Mouse (Mus musculus) adrenal gland, postnatal 10 days (tissue): ENCODE data around the gene Klc3. TPM values are rescaled to one million over a fixed set of nuclear protein-coding genes. Genes with fewer than 3 reads are reported as not detected.

ENCODE experiments used
- DNase-seq: peaks from one replicate; pipeline ENCODE4 v3.0.0; 2021; ENCODE audit warnings: mixed read lengths
- long read RNA-seq, 2 experiments: library from polyadenylated mRNA; stranded (forward); transcript quantifications; one replicate each; pipeline ENCODE4 v2.0.0; 2021
- total RNA-seq, 2 experiments: library from RNA; stranded (reverse); gene quantifications; 2 replicates each; pipeline ENCODE4 v1.2.3; 2021

Gene Klc3
- 1 to 10 TPM; 1.4 to 1.7 TPM for total RNA-seq
- long read RNA-seq, experiment 1, partial matches to known transcripts, result 2 of 7 reads
- long read RNA-seq, experiment 1, other reads (novel, unspliced or antisense), result 1 of 7 reads
- long read RNA-seq, experiment 2, partial matches to known transcripts, result 2 of 3 reads
- long read RNA-seq, experiment 2, other reads (novel, unspliced or antisense), result 0 of 3 reads

DNA sequence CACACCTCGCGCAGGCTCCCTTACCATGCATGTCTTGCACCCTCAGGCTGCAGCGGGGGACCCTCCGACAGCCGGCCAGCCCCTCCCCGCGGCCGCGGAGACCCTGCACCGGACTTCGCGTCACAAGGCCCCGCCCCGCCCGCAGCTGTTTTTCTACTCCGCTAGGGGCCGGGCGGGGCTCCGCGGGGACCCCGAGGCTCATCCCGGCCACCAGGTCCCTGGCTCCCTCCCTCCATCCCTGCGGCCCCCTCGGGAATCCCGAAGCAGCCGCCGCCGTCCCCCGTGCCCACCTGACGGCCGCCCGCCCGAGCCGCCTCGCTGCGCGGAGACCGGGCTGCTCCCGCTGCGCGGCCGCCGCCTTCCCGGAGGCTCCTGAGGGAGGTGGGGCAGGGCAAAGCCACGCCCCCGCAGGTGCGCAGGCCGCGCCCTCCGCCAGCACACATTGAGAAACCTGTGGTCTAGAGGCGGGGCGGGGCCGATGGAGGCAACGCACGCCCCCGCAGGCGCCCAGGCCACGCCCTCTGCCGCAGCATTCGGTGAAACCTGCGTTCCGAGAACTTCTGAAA lies at the start of gene Klc3:
Gene Klc3 (minus strand): TSS at position 374 of the 566 bp plus-strand sequence.
- peak; percentile 51 for DNase-seq

DNA sequence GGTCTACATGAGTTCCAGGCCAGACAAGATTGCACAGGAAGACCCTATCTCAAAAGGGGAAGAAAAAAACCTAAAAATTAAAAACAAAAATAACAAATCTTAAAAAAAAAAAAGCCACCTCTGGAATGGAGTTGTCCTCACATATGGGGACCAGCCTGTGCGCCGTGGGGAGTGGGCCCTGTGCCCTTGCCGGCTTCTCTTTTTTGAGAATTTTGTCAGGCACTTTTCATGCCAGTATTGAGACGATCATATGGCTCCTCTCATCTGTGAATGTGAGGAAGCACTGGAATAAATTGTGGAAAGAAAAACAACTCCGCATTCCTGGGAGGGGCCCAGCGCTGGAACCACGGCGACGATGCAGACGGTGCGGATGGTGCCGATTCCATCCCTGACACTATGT lies 45.3 kb upstream of the Klc3 start:
- DNase-seq, result no peak

DNA sequence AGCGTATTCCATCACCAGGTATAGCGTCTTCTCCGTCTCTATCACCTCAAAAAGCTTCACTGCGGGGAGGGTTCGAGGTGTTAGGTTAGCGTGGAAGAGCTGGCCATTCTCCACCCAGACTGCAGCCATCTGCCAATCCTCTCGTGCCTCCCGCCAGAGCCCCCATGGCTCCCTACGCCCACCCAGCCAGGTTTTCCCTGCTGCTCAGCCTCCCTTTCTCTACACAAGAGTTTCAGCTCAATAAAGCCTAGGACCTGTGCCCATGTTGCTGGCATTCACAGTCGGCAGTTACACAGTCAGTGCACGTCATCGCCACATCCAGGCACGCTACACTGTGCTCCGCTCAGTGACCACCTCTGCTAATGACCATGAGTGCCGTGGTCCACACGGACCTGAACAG lies 43.8 kb upstream of the Klc3 start:
- no peak for DNase-seq

DNA sequence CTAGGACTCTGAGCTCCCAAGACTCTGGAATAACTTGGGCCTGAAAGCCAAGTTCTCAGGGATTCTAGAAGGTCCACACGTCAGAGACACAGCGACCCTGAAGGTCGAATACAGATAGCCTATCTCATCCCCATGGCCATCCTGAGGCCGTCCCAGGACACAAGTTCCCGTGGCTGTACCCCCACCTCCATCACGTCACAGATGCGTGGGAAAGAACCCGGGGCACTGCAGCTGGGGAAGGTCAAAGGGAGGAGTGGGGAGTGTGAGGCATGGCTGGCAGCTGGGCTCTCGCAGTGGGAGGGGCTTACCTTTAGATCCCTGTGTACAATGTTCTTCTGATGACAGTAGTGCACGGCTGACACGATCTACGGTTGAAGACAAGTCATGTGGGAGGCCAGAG lies 40.9 kb upstream of the Klc3 start:
- peak; percentile 65 for DNase-seq

DNA sequence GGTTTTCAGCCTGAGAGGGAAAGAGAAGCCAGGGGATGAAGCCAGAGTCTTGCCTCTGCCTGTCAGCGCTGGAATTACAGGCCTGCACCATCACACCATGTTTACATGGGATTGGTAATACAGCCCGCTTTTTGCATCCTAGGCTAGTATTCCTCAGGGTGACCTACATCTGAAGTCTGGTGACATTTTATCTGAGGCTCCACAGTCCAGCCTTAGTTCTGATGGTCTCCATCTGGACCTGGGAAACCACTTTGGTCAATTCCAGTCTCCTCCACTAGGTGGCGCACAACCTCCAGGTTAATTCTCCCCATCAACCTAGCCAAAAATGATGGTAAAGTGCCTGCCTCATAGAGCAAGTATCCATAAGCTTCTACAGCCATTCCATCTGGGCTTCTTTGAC lies 39.4 kb upstream of the Klc3 start:
- DNase-seq, result peak; percentile 93

DNA sequence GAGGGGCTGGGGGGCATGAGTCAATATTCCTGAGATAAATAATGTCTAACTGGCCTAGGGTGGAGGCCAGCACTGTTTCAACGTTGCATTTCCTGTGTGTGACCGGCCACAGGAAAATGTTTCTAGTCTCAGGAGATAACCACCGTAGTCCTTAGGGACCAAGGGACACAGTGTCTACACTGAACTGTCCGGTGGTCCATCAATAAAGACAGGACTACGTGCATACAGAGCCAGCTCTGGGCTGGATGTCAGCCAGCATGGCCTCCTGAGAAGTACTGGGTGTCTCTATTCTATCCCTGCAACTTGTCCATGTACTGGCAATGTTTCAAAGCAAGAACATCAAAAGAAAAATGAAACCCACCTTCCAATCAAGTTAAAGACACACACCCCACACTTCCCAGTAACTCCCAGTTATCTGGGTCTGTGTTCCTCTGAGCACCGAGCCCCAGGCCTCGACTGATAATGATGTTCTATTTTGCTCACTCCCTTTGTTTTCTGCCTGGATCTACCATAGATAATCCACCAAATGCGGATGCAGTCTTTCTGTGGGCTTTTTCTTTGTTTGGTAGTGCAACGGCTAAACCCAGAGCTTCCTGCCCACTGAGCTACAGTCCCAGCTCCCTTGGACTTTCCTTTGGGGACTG lies 37.7 kb upstream of the Klc3 start:
- no peak for DNase-seq

DNA sequence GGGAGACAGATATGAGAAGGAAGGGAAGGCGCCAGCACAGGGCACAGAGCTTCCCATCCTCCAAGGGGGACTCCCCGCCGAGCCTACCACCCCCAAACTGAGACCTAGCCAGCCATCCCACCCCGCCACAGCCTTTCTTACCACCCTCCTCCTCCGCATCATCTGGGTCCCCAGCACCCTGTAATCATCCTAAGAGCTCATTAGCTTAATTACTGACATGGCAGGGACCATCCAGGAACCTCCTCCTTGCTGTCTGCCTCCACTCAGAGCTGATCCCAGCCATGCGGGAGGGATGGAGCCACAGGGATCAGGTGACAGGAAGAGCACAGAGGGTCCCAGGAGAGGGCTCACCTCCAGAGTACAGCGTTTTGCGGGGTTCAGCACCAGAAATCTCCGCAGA lies 33.1 kb upstream of the Klc3 start:
- DNase-seq, result no peak

DNA sequence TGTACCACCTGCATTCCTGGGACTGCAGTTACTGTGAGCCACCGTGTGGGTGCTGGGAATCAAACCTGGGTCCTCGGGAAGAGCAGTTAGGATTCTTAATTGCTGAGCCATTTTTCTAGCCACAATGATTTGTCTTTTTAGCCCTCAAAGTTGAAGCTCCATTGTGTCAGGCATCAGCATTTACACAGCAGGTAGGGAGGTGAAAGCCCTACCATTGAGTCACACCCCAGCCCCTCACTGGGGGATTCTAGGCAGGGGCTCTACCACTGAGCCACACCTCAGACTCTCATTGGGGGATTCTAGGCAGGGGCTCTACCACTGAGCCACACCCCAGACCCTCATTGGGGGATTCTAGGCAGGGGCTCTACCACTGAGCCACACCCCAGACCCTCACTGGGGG lies 32.4 kb upstream of the Klc3 start:
- DNase-seq, result no peak

DNA sequence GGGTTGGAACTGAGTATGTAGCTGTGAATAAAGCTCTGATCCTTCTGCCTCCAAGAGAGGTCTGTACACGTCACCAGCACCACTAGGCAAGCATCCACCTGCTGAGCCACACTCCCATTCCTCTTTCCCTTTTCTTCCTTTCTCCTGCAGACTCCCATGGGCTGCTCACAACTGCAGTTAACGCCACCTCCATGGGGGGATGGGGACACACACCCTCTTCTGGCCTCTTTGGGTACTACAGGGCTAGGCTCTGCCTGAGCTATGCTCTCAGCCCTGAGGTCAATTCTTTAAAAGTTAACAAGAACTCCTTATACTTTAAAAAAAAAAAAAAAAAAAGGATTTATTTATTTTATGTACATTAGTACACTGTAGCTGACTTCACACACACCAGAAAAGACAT lies 28.6 kb upstream of the Klc3 start:
- no peak for DNase-seq

DNA sequence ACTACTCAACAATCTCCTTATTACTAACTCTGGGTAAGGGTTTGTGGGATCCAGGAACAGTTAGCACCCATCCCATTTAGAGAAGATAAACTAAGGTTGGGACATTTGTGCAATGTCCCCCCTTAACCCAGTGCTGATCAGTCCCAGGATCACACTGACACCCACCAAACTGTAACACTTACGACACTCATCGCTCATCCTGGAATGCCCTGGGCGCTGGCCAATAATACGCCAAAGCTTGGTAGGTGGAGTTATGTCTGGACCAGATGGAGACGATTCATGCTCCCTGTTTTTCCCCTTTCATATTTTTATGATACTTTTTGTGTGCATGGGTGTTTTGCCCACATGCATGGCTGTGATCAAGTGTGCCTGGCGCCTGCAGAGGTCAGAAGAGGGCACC lies 26.5 kb upstream of the Klc3 start:
- DNase-seq, result no peak

DNA sequence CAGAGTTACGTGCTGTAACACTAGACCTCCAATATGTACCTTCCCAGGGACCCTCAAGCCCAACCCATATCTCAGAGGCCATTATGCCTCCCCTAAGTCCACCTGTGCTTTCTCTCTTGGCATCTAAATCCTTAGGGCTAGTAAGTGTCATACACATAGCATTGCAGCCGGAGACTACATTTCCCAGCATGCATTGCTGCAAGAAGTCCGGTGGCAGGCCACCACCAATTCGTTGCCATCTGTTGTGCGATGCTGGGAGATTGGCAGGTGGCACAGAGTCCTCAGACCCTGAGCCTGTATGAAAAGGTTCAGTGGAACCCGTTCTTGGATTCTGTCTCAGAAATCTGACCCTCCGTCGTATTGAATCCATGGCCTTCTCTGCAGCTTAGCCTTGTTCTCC lies 25.8 kb upstream of the Klc3 start:
- DNase-seq, result no peak

DNA sequence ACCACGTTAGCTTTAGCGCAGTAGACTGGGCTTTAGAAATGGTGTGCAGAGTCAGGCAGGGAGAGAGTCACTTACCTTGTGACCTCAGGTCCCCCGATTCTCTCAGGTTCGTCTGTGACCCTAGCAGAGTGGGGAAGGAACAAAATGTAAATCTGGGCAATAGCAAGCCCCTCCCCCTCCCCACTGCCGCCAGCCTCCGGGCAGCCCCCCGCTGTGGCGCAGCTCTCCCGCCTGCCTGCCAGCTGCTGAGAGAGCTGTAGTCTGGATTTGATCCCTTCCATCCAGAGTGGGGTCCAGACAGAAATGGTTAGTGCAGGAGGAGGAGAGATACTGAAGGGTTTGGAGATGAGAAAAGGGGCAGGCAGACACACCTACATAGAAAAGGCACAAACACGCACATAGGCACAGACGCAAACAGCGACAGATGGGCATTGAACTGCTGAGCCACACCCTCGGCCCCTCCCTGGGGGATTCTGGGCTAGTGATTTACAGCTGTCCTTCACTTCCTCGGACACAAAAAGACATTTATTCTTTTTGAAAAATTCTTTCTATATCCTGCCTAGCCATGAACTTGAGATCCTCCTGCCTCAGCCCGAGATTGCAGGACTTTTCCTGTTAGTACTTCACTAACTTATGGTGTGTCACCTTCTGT lies 24.2 kb upstream of the Klc3 start:
- no peak for DNase-seq

DNA sequence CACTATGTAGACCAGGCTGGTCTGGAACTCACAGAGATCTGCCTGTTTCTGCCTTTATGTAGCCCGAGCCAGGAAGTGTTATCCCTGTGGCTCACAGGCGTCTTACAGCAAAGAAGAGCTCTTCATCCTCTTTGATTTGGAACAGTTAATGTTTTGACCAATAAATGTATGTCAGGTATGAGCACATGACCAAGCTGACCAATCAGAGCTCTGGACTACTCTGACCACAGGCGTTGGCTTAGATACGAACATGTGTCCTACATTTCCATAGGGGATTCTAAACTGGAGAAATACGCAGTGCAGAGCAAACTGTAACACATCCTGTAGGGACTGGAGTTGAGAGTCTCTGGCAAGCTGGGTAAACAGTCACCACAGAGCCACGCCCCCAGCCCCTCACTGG lies 23.0 kb upstream of the Klc3 start:
- DNase-seq, result no peak

DNA sequence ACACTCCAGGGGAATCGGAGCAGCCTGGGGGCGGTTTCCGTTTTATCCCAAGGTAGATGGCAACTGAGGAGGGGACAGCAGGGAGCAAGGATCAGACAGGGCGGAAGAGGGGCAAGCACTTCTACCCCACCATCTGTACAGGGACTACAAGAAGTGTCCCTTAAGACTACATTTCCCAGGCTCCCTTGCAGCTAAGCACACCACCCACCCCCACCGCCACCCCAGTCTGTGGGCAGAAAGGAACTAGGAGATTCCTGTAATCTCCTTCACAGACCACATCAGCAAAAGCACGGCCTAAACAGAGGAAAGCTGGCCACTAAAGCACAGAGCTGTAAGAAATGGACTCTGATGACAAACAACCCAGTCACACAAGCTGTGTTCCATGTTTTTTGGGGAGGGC lies 22.4 kb upstream of the Klc3 start:
- no peak for DNase-seq

DNA sequence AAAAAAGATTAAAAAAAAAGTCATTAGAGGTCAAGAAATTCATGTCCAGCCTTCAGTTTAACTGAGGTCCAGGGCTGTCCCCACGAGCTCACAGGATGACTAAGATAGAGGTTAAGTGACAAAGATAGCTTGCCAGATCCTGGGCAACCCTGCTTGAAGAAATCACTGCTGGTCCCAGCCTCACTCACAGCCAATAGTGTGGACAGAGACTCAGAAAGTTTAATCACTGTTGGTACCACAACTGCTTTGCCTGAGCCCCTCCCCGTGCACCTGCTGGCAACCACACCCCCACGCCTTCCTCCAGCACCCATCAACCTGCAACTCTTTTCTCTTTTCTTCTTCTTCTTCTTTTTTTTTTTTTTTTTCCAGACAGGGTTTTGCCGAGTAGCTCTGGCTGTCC lies 20.1 kb upstream of the Klc3 start:
- no peak for DNase-seq

DNA sequence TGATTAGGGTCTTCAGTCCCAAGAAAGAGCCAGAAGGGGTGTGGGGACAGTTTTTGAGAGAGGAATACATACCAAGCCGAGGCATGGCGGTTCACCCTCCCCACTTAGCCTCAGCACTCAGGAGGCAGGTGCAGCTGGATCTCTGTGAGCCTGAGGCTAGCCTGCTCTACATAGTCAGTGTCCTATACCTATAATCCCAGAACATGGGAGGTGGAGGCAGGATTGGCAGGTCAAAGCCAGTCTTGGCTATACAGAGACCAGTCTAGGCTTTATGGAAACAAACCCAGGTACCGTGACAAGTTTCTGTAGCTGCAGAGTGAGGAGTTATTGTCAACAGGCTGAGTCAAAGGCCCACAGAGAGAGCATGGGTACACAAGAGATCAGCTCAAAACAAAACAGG lies 19.2 kb upstream of the Klc3 start:
- DNase-seq, result no peak

DNA sequence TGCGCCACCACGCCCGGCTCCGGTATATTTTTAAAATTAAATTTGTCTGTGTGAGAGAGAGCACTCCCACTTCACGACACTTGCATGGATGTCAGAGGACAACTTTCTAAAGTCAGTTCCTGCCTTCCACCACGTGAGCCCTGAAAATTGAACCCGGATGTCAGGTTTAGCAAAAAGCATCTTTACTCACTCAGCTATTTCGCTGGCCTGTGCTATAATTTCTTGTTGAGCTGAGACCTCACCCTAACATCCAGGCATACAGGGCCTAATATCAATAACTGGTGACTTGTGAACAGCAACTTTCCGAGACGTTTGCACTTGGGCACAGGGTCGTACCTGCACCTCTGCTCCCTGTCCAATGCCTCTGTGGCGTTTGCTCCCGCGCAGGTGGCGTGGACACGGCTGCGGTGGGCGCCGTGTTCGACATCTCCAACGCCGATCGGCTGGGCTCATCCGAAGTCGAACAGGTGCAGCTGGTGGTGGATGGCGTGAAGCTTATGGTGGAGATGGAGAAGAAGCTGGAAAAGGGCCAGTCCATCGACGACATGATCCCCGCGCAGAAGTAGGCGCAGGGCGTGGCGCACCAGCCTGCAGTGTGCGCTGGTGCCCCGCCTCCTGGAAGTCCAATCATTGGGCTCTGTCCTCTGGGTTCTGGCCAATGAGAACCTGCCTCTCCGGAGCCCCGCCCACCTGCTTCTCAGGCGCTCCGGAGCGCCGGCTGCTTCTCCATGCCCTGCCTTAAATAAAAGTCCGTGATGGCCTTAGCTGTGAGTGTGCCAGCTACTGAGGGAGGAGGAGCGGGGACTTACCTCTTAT lies 17.1 kb upstream of the Klc3 start:
- DNase-seq, result peak; percentile 93

DNA sequence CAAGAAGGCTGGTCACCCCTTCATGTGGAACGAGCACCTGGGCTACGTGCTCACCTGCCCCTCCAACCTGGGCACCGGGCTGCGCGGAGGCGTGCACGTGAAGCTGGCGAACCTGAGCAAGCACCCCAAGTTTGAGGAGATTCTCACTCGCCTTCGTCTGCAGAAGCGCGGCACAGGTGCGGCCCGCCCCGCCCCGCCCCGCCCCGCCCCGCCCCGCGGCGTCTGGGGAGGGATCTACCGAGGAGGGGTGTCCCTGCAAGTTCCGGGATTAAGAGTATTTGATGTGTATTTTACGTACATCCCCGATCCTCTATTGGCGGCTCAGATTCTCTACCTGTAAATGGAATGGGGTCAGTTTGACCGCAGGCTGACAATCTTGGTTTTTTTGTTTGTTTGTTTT lies 16.2 kb upstream of the Klc3 start:
- DNase-seq, result no peak

DNA sequence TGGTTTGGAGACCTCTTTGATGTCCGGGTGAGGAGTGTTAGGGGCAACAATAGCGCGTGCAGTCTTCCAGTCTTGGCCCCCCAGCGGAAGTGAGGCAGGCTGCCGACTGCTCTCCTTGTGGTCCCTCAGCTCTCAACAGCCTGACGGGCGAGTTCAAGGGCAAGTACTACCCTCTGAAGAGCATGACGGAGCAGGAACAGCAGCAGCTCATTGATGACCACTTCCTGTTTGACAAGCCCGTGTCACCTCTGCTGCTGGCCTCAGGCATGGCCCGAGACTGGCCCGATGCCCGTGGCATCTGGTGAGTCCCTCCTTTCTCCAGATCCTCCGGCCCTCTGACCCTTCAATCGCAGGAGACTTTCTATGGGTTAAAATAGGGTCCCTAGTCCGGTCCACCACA lies 12.7 kb upstream of the Klc3 start:
- DNase-seq, result no peak

DNA sequence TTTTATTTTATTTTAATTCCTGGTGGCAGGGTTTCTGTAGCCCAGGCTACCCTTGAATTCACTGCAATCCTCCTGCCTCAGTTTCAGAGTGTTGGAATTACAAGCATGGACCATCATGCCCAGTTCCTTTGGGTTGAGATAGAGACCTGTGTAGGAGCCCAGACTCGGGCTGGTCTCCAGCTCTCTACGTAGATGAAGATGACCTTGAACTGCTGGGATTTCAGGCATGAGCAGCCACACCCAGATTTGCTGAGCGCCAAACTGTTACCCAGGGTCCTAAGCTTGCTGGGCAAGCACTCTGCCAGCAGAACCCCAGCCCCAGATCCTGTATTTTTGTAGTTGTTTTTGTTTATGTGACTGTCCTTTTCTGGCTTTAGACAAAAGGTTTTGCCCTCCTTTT lies 9.6 kb upstream of the Klc3 start:
- DNase-seq, result no peak

DNA sequence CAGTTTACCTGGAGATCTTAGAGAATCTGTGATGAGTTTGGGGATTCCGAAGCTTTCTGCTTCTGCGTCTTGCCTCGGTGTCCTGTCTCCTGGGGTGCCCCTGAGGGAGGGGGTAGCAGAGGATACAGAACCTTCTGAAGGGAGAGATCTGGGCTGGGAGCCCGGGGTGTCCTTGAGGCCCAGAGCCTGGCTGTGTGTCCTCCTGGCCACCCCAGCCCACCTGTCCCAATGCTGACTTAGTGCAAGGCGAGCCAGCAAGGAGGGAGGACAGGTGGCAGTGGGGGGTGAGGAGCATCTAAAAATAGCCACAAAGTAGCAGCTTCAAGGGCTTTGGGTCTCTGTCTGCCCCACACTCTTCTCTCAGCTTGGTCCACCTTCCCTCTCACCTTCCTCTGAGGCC lies 7.9 kb upstream of the Klc3 start:
- no peak for DNase-seq

DNA sequence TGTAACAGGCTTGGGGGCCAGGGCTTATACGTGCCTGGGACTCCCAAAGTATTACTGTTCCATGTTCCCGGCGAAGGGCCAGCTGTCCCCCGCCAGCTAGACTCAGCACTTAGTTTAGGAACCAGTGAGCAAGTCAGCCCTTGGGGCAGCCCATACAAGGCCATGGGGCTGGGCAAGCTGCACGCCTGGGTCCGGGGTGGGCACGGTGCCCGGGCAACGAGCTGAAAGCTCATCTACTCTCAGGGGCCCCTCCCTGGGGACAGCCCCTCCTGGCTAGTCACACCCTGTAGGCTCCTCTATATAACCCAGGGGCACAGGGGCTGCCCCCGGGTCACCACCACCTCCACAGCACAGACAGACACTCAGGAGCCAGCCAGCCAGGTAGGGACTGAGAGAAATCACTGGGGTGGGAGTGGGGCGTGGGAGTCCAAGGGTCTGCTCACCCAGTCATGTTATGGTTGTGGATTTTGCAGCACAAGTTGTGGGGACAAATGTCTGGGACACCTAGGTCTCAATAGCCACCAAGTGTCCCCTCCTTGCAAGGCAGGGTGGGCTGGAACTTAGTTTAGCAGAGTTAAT lies 7.0 kb upstream of the Klc3 start:
- peak; percentile 82 for DNase-seq

DNA sequence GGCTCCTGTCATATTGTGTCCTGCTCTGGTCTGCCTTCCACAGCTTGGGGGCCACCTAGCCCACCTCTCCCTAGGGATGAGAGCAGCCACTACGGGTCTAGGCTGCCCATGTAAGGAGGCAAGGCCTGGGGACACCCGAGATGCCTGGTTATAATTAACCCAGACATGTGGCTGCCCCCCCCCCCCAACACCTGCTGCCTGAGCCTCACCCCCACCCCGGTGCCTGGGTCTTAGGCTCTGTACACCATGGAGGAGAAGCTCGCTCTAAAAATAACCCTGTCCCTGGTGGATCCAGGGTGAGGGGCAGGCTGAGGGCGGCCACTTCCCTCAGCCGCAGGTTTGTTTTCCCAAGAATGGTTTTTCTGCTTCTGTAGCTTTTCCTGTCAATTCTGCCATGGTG lies 5.8 kb upstream of the Klc3 start:
- no peak for DNase-seq
